Comparison of ENCODE assay signal across 9 mouse cellular contexts in the genomic region with DNA sequence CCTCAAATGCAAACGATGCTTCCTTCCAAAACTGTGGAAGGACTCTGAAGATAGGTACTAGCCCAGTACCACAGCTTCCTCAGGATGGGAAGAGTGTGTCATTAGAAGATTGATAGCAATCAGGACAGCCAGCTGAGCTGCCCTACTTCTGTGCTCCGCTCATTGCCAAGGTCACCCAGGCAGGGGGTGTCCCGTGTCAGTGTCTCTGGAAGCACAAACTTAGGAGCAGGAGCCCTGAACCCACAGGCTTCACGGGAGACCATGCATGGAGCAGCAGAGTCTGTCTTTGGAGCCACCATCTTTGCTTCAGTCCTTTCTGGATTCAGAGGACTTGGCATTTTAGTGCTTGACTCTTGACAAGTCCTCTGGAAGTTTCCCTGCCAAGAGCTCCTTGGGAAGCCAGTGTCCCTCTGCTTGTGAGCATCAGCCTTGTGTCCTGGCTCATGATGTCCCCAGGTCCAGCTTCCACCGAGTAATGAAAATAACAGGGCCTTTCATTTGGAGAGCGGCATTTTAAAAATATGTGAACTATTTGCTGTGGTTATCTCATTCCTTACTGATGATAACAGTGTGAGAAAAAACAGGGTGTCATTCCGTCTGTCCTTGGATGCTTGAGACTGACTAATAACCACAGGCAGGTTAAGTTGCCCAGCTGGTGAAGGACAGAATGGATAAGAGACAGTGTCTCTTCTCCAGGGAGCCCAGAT. TPM values are rescaled to one million over a fixed set of nuclear protein-coding genes. Genes with fewer than 3 reads are reported as not detected.
DNase-seq lines count a peak whose midpoint lies in the region.
"Had no signal": no experiment of that assay in that cellular context is flagged by ENCODE, and none has a peak within 500 bp of the region (broad histone marks: within the 10 kb centered on the region; RNA-seq: fewer than 3 reads in every experiment).

No protein-coding gene starts in this region.

- peak; percentile 41 to 47 for DNase-seq in heart, adult 18-20 months
- DNase-seq in heart, adult 8-10 months (ENCODE audit: low spot score) = no peak
- DNase-seq in ovary, adult 18-20 months (ENCODE audit: low spot score) = peak; percentile 75
- no peak for DNase-seq in ovary, postnatal 10 days (ENCODE audit: low spot score)
- peak; percentile 11 for DNase-seq in fibroblast of lung, adult 2 months (ENCODE audit: low read depth)
- DNase-seq in testis, postnatal 14 days (ENCODE audit: low spot score) = peak; percentile 48
- DNase-seq in urinary bladder, postnatal 36 days (ENCODE audit: low spot score in 2 of 2) = no peak
- no peak for DNase-seq in adipocyte (ENCODE audit: low spot score)
- DNase-seq: layer of hippocampus, adult 9-11 months had no signal

RNA-seq across cellular contexts. Expression of gene Etv6, which starts 54.3 kb away (rescaled TPM):
- total RNA-seq in heart, adult 18-20 months (2021) = 10 to 100 TPM; 11.3 to 12.1 TPM
- total RNA-seq in heart, adult 8-10 months (2022) = 10 to 100 TPM in 3 of 4 experiments, 1 to 10 TPM in 1; 7.9 to 13.5 (median 11.0) TPM

Comparison
In these comparisons a context has a peak if more than half of its experiments do, and no peak if none do; other contexts are left out.
1. DNase-seq: peak in heart, adult 18-20 months (2 of 2), ovary, adult 18-20 months (single experiment), fibroblast of lung, adult 2 months (single experiment) and testis, postnatal 14 days (single experiment); none in heart, adult 8-10 months (single experiment), ovary, postnatal 10 days (single experiment), urinary bladder, postnatal 36 days (0 of 2) and adipocyte (single experiment).